Mouse (Mus musculus): ENCODE measurements around the gene Pparg.

Pparg gene

GRCm38 (mm10) chr6:115506425-115506824, 145.7 kb downstream of the Pparg start:
- no peak for DNase-seq (ENCODE audit: low read depth, low spot score)

- DNase-seq (ENCODE audit: low read depth, low spot score), result no peak
Observed at GRCm38 (mm10) chr6:115511447-115511846, 150.7 kb downstream of the Pparg start.

- DNase-seq (ENCODE audit: low read depth, low spot score), result no peak
Observed at GRCm38 (mm10) chr6:115513207-115513606, 152.5 kb downstream of the Pparg start.

- DNase-seq (ENCODE audit: low read depth, low spot score), result no peak
Observed at GRCm38 (mm10) chr6:115517904-115518303, 157.2 kb downstream of the Pparg start.

GRCm38 (mm10) chr6:115518352-115518751, 157.6 kb downstream of the Pparg start:
- no peak for DNase-seq (ENCODE audit: low read depth, low spot score)

- DNase-seq (ENCODE audit: low read depth, low spot score), result no peak
Observed at GRCm38 (mm10) chr6:115519275-115519699, 158.5 kb downstream of the Pparg start.

- DNase-seq (ENCODE audit: low read depth, low spot score), result no peak
Observed at GRCm38 (mm10) chr6:115521923-115522322, 161.2 kb downstream of the Pparg start.

- no peak for DNase-seq (ENCODE audit: low read depth, low spot score)
Observed at GRCm38 (mm10) chr6:115522691-115523146, 162.0 kb downstream of the Pparg start.

GRCm38 (mm10) chr6:115523201-115523600, 162.4 kb downstream of the Pparg start:
- DNase-seq (ENCODE audit: low read depth, low spot score), result no peak

GRCm38 (mm10) chr6:115524449-115524990, 163.8 kb downstream of the Pparg start:
- DNase-seq (ENCODE audit: low read depth, low spot score), result no peak

GRCm38 (mm10) chr6:115527418-115527817, 166.7 kb downstream of the Pparg start:
- no peak for DNase-seq (ENCODE audit: low read depth, low spot score)

GRCm38 (mm10) chr6:115528372-115528771, 167.6 kb downstream of the Pparg start:
- DNase-seq (ENCODE audit: low read depth, low spot score), result no peak

- no peak for DNase-seq (ENCODE audit: low read depth, low spot score)
Observed at GRCm38 (mm10) chr6:115534617-115535016, 173.9 kb downstream of the Pparg start.

- DNase-seq (ENCODE audit: low read depth, low spot score), result no peak
Observed at GRCm38 (mm10) chr6:115536169-115536568, 175.4 kb downstream of the Pparg start.

GRCm38 (mm10) chr6:115538645-115539429, 178.1 kb downstream of the Pparg start:
- DNase-seq (ENCODE audit: low read depth, low spot score), result peak; percentile 76

All from embryo, embryonic 11.5 days (tissue).